Mouse (Mus musculus): Measurements from ENCODE around the gene Ccdc155. TPM values are rescaled to one million over a fixed set of nuclear protein-coding genes. Genes with fewer than 3 reads are reported as not detected.
"Not testable (repeated sequence)": the region's sequence is repeated elsewhere in the genome, so short reads cannot be mapped to it uniquely, and the experiment has no call there.

The Ccdc155 gene
- total RNA-seq, 2 experiments from 2014 or later = not detected

DNA sequence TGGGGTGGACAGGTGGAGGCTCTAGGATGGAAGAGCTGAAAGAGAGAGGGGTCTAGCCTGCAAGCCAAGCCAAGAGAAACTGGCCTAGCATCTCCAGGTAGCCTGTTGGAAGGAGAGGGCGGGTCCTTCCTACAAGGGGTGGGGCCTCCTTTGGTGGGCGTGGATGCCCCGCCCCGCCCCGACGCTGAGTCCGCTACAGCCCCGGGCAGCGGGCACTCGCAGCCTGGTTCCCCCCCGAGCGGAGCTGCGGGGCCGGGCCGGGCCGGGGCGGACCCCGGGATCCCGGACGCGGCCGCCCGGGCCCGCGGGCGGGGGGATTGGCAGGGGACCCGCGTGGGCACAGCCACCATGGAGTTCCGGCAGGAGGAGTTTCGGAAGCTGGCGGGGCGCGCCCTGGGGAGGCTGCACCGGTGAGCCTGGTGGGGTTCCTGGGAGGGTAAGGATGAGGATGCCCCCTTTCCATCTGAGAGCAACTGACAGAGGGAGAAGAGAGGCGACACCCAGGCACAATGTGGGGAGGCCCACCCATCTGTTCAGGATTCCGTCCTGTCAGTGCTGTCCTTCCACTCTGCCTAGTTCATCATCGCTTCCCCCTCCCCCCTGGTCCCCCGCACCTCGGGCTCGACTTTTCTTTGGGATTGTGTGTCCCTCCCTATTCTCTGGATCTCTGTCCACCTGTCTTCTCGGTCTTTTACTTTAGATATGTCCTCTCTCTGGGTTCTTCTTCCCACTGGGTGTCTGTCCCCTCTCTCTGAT is 40.8 kb downstream of the Ccdc155 start, which contains the start of gene Slc17a7:
Slc17a7 (plus strand) TSS at position 215 of the 756 bp plus-strand sequence.
- peak; percentile 55 to 66 for DNase-seq

DNA sequence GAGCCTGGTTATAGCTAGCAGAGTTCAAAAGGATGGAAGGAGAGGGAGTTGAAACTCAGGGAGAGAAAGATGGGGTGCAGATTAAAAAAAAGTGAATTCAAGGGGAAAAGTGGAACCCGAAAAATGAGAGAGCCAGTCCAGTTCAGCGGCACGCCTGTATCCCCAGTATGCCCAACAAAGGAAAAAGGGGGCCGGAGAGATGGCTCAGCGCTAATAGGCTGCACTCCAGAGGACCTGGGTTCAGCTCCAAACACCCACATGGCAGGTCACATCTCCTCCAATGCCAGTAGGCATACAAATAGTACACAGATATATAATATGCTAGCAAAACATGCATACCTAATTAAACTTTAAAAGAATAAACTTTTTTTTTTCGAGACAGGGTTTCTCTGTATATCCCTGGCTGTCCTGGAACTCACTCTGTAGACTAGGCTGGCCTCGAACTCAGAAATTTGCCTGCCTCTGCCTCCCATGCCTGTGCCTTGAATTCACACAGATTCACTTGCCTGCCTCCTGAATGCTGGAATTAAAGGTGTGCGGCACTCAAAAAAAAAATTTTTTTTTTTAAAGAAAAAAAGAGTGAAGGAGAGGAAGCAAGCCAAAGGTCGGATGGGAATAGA is 41.6 kb downstream of the Ccdc155 start:
- no peak for DNase-seq

DNA sequence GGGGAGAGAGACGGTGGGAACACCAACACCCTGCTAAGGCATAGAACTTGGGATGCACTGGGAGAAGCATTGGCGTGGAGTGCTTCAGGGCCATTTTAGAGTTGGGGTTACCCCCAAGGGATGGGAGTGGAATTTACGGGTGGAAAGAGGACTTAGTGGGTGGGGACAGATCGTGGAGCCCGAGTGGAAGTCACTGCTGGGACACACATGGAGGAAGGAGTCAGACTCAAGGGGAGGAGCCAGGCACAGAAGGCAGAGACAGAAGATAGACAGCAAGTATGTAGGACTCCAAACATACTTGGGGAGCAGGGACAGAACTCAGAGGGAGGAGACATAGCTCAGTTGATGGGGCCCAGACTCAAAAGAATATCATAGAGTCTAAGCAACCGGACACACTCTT is 42.1 kb downstream of the Ccdc155 start:
- DNase-seq = no peak

DNA sequence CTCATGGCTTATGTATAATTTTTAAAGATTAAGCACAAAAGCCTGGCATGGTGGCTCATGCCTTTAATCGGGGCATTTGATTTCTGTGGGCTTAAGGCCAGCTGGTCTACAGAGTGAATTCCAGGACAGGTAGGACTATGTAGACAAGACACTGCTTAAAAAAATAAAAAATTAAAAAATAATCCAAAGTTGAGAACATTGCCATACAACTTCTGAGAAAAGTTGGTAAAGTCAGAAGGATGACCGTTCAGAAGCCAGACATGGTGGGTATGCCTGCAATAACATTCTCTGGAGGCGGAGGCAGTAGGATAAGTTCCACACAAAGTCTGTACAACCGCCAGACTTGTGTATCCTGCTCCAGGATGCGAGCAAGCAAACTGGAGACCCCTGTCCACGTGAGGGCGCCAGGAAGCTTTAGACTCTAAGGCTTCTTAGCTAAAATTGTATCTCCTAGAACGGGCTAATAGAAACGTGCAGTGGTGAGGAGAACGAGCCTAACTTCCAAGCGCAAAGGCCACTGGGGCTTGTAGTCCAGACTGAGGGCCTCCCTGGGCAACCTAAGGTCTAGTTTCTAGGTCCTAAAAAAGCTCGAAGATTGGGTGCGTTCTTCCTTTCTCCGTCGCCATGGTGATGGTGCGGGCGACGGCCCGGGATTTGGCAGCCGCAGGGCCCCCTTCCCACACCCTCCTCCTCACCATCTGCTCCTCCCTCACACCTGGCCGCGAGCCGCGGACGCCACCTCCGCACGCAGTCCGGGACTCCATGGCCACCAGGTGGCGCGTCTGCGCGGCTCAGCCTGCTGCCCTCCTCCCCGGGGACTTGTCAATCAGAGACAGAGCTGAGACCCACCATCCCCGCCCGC is 42.8 kb downstream of the Ccdc155 start:
- DNase-seq = peak; percentile 88 to 93

DNA sequence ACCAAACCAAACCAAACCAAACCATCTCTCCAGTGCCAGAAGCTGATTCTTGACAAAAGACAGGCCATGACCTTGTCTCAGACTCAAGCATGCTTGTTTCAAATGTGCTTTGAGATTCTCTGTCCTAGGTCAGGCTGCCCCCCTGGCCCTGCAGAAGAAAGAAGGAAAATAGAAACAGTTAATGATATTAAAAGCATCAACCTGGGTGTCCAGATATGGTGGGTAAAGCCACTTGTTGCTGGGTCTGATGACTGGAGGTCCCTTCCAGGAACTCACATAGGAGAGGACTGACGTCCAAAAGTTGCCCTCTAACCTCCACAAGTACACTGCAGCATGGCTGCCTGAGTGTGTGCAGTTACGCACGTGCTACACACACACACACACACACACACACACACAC is 43.8 kb downstream of the Ccdc155 start:
- no peak for DNase-seq

DNA sequence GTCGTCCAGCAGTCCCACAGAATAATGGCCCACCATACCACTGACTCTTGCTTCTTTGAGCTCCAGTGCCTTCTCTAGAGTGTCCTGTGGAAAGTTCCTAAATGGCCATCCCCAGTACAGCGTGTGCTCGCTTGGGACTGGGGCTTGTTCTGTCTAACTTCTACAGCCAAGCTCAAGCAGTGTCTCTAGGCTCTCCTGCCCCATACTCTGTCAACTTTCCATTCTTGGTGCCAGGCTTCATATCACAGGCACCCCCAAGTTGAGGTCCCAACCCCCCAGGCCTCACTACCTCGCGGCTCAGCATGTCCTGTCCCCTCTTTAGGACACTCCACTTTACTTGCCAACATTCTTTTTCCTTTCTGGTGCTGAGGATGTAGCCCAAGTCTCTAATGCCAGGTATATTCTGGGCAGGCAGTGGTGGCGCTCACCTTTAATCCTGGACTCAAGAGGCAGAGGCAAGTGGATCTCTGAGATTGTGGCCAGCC is 44.3 kb downstream of the Ccdc155 start:
- DNase-seq = no peak

DNA sequence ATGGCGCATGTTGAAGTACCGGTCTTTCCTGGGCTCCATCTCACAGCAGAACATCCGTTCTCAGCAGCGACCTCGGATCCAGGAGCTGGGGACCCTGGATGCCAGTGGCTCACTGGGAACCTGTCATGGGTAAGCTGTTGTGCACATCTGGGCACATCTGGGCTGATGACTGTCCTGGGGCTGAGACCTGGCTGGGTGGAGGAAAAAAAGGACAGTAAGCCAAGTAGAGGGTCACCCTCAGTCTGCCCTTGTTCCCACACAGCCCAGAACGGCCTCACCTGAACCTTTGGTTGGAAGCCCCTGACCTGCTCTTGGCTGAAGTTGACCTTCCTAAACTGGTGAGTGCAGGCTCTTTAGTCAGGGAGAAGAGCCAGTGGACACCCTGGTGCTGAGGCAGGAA is 45.7 kb downstream of the Ccdc155 start:
- no peak for DNase-seq

DNA sequence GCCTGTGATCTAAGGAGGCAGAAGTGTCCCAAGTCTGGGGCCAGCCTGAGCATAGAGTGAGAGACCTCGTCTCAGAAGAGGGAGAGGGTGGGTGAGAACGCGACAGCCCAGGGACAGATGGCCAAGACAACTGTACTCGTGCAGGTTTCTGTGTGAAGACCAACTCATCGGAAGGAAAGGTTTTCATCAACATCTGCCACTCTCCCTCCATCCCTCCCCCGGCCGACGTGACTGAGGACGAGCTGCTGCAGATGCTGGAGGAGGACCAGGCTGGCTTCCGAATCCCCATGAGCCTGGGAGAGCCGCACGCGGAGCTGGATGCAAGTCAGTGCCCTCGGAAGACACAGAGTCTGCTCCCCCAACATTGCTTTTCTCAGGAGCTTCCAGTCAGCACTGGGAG is 47.2 kb downstream of the Ccdc155 start:
- DNase-seq = no peak

DNA sequence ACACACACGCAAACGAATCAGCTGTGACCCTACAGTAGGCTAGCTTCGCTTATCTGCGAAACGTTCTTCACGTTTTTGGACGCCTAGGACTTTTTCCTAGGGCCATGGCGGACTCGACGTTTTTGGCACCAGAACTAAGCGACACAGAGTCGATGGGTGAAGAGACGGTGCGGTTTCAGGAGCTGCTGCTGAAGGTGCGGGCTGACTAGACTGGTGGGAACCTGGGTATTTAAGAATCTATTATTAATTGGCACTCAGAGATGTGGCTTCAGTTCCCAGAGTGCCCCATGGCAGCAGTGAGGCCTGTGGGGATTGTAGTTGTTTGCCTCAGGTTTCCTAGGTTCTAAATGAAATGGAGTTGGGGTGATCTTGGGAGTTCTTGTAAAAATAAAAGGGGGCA is 48.5 kb downstream of the Ccdc155 start:
- DNase-seq = no peak

DNA sequence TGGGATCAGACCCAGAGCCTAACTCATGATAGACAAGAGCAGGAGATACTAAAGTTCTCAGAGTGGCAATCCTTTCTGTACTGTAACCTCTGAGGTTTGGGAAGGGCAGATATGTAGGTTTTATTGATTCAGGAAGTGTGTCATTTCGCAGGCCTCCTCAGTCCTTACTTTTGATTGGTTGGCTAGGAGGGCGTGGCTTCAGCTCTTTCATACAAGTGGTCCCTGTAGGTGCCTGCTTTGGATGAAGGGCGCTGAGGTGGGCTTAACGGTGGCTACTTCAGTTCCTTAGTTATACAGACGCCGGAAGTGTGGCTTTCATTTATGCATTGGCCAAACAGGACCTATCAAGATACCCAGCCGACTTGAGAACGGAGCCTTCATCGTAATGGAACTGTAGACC is 49.1 kb downstream of the Ccdc155 start:
- no peak for DNase-seq

DNA sequence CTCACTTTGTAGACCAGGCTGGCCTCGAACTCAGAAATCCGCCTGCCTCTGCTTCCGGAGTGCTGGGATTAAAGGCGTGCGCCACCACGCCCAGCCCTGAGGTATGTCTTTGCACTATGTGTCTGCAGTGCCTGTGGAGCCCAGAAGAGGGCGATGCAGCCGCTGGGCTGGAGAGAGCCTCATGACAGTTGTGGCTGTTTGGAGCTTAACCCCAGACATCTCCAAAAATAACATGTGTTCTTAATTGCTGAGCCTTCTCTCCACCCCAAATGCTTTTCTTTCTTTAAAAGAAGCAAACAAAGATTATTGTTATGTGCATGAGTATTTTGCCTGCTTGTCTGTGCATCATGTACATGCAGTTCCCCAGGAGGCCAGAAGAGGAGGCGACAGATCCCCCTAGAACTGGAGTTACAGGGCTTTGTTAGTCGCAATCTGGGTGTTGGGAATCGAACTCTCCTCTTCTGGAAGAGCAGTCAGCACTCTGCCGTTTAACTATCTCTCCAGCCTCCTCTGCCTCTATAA is 49.6 kb downstream of the Ccdc155 start:
- DNase-seq = peak; percentile 46 to 53

DNA sequence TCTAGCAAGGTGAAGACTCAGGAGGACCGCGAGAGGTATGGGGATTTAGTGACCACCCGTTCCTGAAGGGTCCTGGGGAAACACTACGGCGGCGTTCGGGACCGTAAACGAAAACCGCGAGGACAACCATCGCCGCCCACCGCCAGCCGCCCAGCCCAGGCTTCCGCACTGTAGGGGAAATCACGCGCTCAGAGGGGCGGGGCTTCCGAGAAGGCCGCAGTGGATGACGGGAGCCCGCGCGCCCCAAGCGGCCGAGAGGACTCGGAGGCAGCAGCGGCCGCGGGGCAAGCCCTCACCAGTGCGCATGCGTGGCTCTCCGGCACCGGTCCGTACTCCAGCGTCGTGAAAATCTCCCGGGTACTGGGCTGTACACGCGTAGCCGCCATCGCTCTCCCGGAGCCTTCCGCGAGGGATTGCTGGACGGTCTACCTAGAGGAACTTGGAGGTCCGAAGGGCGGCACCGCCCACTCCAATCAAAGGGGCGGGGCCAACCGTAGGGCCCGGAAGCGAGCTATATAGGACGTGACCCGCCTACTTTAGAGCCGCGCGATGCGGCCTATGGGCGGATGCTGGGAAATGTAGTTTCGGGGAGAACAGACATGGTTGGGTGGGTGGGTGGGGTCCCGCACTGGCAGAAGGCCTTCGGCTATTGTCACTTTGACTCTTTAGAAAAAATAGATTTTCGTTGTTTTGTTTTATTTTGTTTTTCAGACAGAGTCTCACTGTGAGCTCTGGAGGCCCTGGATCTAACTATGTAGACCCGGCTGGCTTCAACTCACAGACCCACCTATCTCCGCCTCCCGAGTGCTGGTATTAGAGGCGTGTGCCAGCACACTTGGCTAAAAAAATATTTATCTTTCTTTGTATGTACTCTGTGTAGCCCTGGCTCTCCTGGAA is 50.3 kb downstream of the Ccdc155 start, which contains the start of the genes Pih1d1 and Aldh16a1:
Pih1d1 (plus strand) TSS at position 208 of the 897 bp plus-strand sequence.
Aldh16a1 (minus strand) TSS at position 489 of the 897 bp plus-strand sequence.
- DNase-seq = peak; percentile 97 to 98

DNA sequence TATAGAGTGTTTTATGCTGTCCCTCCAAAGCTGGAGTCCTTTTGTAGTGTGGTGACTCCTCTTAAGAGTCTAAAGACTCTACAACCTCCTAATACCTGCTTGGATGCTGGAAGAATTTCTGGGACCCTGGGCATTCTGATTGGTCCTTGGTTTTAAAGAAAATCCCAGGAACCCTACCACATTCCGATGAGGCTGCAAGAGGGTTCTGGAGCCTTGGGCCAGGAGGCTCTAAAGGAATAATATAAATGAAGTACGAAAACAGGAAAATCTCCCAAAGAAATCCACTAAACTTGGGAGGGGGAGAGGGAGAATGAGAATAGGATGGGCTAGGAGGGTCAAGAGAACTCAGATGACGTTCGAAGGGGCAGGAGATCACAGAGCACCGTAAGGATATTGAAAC is 51.1 kb downstream of the Ccdc155 start:
- no peak for DNase-seq

DNA sequence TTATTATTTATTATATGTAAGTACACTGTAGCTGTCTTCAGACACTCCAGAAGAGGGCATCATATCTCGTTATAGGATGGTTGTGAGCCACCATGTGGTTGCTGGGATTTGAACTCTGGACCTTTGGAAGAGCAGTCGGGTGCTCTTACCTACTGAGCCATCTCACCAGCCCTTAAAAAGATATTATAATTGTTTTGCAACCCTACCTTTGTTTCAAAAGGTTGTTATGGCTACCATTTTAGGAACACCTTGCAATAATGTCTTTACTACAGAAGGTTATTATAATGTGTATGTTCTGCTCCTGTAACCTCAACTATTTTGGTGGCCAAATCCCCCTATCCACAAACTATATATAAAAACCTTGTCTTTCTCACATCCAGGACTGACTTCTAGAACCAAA is 51.6 kb downstream of the Ccdc155 start:
- DNase-seq = not testable (repeated sequence)

DNA sequence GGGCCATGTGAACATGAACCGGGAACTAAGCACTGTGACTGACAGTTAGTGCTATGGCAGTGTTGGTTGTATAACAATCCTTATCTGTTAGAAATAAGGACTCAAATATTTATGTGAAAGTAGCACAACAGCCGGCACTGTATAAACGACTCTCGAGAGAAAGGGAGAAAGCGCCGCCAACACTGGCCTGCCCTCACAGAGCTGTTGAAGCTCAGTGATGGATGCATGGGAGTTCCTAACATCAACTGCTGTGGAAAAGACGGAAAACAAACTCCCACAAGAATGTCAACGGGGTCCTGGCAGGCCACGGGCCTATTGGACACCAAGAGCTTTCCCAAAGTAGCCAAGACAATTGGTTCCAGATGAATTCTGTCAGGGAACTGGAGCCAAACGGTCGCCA is 53.4 kb downstream of the Ccdc155 start:
- DNase-seq = no peak

DNA sequence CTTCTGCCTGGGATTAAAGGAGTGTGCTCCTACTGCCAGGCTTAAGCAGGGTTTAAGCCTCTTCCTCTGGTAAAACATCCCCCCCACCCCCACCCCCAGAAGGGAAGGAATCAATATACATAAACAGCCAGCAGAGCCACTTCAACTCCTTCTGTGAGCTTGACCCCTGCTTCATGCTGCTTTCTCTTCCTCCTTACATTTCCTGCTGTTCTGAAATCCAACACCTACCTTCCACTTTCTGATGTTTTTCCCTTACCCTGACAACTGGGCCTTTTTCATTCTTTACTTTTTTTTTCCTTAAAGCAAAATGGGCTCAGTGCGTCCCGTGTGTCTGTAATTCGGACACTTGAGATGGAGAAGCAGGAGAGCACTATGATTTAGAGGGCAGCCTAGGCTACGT is 54.4 kb downstream of the Ccdc155 start:
- DNase-seq = no peak

DNA sequence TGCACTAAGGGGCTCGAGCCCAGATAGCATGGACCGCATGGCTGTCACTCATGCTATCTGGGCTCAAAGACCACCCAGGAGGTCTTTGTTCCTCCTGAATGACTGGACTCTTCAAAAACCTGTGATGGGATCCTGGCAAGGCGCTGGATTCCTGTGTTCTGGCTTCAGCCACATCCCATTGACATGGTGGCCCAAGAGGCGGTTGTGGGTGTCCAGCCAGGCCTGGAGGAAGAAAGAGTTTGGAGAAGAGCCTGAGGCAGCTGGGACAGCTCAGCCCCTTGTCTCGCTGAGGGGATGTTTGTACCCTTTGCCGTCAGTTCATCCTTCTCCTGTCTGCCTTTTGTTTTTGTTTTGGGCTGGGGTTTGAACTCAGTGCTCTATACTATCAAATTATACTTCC is 55.1 kb downstream of the Ccdc155 start:
- DNase-seq = no peak

DNA sequence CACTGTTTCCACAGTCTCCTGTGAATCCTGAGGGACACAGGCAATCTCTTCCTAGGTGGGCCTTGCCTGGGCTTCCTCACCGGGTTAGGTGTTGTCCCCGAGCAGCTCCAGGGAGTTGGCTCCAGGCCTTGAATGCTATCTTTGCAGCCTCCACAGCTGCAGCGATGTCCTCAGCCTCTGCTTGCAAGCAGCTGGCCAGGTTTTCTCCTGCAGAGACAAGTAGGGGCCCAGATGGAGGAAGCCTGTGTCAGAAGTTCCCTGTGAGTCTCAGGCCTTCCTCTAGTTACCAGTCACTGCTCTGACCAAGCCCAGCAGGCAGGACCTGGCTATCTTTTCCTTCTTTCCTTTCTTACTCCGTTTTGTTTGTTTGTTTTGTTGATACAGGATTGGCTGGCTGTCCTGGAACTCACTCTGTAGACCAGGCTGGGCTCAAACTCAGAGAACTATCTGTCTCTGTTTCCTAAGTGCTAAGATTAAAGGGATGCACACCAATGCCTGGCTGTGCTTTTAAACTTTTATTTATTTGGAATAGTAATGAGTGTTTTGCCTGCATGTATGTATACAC is 56.1 kb downstream of the Ccdc155 start:
- no peak for DNase-seq

DNA sequence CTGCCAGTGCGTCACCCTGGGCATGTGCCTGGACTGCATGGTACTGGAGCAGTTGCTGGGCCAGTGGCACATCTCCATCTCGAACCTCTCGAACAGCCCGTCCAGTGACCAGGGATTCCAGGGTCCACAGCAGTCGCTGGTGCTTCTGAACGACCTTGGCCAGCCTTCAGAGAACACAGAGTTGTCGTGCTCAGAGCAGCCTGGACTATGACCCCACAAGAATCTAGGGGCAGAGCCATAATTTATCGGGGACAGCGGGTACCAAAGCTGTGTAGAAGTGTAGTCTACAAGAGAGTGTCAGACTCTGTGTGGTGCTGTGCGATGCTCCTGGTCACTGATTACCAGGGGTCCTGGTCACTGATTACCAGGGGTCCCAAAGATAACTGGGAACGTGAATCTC is 56.8 kb downstream of the Ccdc155 start:
- DNase-seq = no peak

DNA sequence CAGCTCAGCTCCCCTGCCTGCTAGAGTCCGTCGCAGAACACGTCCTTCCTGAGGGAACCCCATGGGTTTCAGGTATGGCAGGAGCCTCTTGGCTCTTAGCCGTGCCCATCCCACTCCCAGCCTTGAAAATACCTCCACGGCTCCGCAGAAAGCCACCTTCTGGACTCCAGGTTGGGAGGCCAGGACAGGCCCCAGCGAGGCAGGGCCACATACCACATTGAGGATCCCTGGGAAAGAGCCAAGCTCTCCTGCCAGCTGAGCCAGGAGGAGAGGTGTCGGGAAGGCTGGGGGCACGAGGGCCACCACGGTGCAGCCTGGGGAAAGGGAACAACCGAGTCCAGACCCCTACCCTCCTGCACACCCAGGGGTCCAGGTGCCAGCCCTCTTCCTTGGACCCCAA is 57.4 kb downstream of the Ccdc155 start:
- DNase-seq = no peak

DNA sequence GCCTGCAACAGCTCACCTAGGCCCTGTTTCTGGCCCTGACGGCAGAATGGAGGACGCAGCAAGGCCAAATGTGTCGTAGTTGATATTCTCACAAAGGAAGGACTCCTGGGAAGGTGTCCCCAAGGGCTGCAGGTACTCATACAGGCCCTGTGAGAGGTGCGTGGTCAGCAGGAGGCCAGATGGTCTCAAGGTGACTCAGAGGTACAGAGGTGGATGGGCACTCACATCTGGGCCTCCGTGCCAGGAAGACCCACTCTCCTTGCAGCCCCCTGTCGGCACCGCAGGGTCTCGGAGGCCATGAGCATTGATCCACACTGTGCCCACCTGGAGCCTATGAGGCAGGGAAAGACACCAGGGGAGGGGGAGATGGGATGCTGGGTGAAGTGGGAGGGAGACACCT is 59.2 kb downstream of the Ccdc155 start:
- no peak for DNase-seq
